Mouse (Mus musculus) kidney, postnatal 14 days (tissue): ENCODE results near the gene Mc1r.
A peak's percentile ranks its signal among the peaks of the same experiment; 100 is the strongest.
"Not testable (repeated sequence)": the region's sequence is repeated elsewhere in the genome, so short reads cannot be mapped to it uniquely, and the experiment has no call there.

ENCODE experiments used
- DNase-seq: peaks from one replicate; pipeline ENCODE4 v3.0.0; 2022; ENCODE audit warnings: mixed read lengths

Gene Mc1r

DNA sequence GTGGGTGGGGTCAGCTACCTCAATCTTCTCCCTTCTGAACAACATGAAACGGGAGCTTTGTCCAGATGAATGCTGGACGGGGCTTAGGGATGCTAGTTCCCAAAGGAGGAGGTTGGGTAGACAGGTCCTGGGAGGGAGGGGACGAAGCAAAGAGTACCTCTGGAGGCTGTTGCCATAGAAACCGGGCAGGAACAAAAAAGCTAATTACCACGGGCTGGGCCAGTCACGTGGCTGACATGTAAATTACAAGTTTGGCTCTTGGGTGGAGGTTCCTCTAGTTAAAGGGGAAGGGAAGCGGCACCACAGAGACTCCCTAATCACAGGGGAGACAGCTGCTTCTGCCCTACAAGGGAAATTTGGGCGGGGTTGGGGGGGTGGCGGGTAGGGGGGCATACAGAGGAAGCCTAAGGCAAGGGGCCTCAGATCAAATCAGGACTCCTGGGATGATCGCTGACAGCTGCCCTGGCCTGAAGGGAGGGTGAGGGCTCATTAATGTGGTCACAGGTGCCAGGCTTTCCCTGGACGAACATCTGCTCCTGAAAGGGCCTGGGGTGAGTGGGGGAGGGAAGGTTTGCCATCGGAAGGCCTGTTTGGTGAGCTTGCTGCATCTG, 5.8 kb downstream of the Mc1r start:
- DNase-seq = no peak

- DNase-seq = no peak
Measured at GRCm38 (mm10) chr8:123414255-123414654, 7.3 kb downstream of the Mc1r start.

GRCm38 (mm10) chr8:123414997-123415696, 8.2 kb downstream of the Mc1r start:
- not testable (repeated sequence) for DNase-seq

DNA sequence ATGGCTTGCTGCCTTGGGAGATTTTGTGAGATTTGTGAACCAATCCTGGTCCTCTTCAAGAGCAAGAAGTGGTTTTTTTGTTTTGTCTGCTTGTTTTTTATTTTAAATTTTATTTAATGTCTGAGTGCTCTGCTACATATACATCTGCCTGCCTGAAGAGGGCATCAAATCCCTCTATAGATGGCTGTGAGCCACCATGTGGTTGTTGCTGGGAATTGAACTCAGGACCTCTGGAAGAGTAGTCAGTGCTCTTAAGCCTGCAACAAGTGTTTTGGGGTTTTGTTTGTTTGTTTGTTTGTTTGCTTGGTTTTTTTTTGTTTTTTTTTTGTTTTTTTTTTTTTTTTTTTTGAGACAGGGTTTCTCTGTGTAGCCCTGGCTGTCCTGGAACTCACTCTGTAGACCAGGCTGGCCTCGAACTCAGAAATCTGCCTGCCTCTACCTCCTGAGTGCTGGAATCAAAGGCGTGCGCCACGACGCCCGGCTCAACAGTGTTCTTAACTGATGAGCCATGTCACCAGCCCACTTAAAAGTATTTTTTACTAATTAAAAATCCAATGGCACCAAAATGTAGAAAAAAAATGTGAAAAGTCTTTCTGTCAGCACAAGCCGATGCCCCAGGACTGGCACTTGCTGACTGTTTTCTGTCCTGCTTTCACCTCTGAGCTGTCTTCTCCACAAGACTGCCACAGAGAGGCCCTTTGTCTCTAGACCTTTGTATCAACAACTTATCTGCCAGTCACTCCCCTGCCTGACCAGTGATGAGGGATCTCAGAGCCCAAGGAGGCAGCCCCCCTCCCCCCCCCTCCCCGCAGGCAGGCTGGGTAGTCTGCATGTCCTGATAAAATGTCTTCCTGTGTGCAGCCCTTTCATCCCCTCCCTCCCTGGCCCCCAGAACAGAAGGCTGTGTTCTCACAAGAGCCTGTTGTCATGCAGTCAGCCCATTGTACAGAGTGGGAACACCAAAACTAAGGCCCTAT, 9.3 kb downstream of the Mc1r start:
- DNase-seq = no peak

GRCm38 (mm10) chr8:123416944-123417555, 10.1 kb downstream of the Mc1r start:
- DNase-seq = no peak

DNA sequence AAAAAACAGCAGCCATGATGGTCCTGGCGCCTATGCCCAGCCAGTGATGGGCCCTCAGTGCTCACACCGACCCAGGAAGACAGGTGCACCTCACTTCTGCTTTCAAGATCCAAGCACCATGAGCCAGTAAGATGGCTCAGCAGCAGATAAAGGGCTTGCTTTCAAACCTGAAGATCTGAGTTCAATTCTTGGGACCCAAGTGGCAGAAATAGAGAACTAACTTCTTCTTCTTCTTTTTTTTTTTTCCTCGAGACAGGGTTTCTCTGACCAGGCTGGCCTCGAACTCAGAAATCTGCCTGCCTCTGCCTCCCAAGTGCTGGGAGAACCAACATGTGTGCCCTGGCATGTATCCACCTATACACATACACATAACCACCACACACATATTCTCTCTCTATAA, 12.8 kb downstream of the Mc1r start:
- DNase-seq = no peak

- DNase-seq = no peak
Measured at GRCm38 (mm10) chr8:123420525-123421281, 13.8 kb downstream of the Mc1r start.

DNA sequence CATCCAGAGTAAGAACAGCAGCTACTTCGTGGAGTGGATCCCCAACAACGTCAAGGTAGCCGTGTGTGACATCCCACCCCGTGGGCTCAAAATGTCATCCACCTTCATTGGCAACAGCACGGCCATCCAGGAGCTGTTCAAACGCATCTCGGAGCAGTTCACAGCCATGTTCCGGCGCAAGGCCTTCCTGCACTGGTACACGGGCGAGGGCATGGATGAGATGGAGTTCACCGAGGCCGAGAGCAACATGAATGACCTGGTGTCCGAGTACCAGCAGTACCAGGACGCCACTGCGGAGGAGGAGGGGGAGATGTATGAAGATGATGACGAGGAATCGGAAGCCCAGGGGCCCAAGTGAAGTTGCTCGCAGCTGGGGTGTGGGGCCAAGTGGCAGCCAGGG, 14.4 kb downstream of the Mc1r start:
- DNase-seq = no peak

DNA sequence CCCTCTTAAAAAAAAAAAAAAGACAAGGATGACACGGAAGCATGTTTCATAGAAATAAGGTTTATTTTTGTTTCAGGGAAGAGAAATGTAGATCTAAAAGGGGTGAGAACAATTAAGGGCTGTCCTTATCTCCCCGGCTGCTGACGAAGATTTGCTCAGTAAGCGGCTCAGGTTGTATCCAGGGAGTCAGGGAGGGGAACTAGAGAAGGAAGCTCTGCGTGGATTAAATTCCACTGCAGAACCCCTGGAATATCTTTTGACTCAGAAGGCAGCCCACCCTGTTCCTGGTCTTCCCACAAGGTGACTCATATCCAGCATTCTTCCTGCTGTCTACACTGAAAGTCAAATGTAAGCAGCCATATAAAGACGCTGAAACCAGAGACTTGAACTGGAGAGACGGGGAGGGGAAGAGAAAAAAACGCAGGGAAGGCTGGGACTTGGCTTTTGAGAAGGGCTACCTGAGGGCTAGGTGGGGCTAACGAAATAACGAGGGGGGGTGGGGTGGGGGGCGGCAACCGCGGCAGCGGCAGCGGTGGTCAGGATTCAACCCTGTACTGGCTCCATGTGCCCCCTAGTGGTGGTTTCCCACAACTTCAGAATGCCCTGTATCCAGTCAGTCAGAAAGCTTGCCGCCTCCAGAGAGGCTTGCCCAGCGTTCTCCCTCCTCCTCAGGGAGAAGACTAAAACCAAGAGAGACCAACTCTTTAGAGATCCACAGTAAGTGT, 15.3 kb downstream of the Mc1r start:
- DNase-seq = peak; percentile 86

- DNase-seq = no peak
Measured at GRCm38 (mm10) chr8:123422781-123423159, 15.9 kb downstream of the Mc1r start.

- DNase-seq = no peak
Measured at GRCm38 (mm10) chr8:123423441-123423840, 16.5 kb downstream of the Mc1r start, which contains the start of gene Def8. Gene Def8, plus strand, starts transcription at chr8:123423527.

DNA sequence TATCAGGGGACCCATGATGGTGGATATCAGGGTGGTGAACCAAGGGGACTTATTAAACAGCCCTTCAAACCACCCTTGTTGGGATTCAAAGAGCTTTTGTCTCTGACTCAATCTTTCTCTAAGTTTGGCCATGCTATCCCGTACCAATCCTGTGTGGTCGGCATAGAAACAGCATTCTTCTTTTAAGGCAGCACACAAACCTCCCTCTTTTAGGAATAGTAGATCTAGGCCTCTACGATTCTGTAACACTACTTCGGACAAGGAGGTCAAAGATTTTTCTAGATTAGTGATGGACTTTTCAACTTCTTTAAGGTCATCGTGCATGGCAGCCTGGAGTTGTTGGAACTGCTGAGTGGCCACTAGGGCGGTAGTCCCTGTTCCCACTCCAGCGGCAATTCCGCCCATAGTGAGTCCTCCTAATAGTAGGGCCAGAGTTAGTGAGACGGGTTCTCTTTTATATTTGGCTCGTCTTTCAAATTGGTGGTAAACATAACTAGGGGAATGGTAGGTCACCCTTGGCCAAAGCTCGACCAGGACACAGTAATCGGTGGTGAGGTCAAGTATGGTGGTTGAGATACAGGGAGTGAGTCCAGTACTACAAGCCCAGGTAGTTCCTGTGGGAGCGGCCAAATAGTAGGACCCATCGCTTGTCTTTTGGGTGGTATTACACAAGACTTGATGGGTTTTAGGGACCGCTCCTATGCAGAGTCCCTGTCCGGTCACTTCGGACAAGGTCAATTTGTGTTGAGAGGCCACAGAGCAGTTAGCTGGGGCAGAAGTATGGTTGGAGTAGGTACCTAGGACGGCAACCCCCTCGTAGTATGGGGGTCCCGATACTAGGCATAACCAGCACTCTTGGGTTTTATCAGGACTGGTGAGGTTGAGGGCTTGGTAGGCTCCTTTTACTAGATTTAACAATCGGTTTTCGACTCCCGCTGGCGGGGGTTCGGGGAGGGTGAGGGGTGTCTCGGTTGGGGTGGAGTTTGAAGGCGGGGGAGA, 19.9 kb downstream of the Mc1r start:
- DNase-seq = no peak

DNA sequence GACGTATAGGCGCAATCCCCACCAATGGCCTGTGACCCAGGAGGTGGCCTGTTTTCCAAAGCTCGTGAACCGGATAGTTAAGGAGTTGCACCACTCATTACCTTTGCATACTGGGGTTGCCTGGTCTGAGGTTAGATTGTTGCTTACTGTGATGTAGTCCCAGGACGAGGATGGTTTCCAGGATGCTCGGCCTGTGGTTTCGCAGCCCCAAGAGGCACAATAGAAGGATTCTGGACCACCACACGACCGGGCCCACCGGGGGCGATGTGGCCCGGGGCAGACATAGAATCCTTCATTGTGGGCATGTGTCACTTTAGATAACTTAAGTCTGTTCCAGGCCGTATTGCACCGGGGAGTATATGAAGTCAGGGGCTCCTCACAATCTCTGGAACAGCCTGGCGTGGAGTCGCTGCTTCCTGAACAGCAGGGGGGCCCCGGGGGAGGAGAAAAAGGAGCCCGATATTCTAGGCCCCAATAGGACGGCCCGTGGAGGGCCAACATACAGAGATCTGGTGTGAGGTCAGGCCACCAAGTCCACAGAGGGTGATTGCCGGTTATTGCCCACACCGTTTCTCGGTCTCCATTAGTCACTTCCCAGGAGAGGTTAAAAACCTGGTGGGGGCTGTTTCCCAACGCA, 20.9 kb downstream of the Mc1r start:
- no peak for DNase-seq

GRCm38 (mm10) chr8:123428343-123428893, 21.5 kb downstream of the Mc1r start:
- no peak for DNase-seq

GRCm38 (mm10) chr8:123428939-123429721, 22.2 kb downstream of the Mc1r start:
- DNase-seq = no peak

DNA sequence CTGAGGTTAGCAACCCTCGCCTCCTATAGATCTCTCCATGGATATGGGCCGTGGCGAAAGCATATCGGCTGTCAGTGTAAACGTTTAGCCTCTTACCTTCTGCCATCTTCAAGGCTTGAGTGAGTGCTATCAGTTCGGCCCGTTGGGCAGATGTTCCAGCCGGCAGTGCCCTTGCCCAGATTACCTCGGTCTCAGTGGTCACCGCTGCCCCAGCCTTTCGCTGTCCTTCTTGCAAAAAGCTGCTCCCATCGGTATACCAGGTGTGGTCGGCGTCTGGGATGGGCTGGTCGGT, 22.8 kb downstream of the Mc1r start:
- DNase-seq = not testable (repeated sequence)

GRCm38 (mm10) chr8:123430936-123431335, 24.0 kb downstream of the Mc1r start:
- DNase-seq = not testable (repeated sequence)

GRCm38 (mm10) chr8:123431616-123432365, 24.9 kb downstream of the Mc1r start:
- DNase-seq = no peak
